Mouse (Mus musculus) small intestine, adult 2 months (tissue): ENCODE measurements around the gene Thrap3. TPM values are rescaled to one million over a fixed set of nuclear protein-coding genes. Genes with fewer than 3 reads are reported as not detected.

Experiments used
- H3K27ac ChIP-seq: fragments of 200-500 bp; 2 replicates; pipeline ENCODE4 v1.5.1; 2012; ENCODE audit warnings: low read depth, low read length, control low read depth, inconsistent platforms; ENCODE audit not compliant: insufficient read depth
- H3K27me3 ChIP-seq: fragments of 200-500 bp; 2 replicates; pipeline ENCODE4 v1.6.1; 2012; ENCODE audit warnings: mild to moderate bottlenecking, moderate library complexity, low read length, inconsistent platforms; ENCODE audit not compliant: control insufficient read depth, insufficient read depth
- H3K36me3 ChIP-seq: fragments of 200-500 bp; 2 replicates; pipeline ENCODE4 v1.6.1; 2012; ENCODE audit warnings: mild to moderate bottlenecking, low read length, control low read depth, inconsistent platforms; ENCODE audit not compliant: control insufficient read depth, insufficient read depth
- H3K4me1 ChIP-seq: fragments of 200-500 bp; 2 replicates; pipeline ENCODE4 v1.6.1; 2012; ENCODE audit warnings: low read length, inconsistent platforms, mixed read lengths; ENCODE audit not compliant: control insufficient read depth, insufficient read depth, insufficient read length
- H3K4me3 ChIP-seq: fragments of 200-500 bp; 2 replicates; pipeline ENCODE4 v1.5.1; 2012; ENCODE audit warnings: low read depth, mild to moderate bottlenecking, control low read depth, inconsistent platforms, low read length, moderate library complexity
- CTCF ChIP-seq: fragments of 200-500 bp; IDR thresholded peaks from 2 replicates; pipeline ENCODE4 v1.5.1; 2012; ENCODE audit warnings: low read depth, mild to moderate bottlenecking, control low read depth, inconsistent platforms, low read length, moderate library complexity, mixed read lengths; ENCODE audit not compliant: insufficient replicate concordance, insufficient read length; ENCODE audit errors: extremely low read depth
- POLR2A ChIP-seq: fragments of 200-500 bp; IDR thresholded peaks from 2 replicates; pipeline ENCODE4 v1.6.1; 2012; ENCODE audit warnings: low read depth, mild to moderate bottlenecking, control low read depth, inconsistent platforms, low read length, moderate library complexity
- WGBS: fragments of 180-500 bp; shearing (Covaris S2); methylation state at CpG from one replicate; pipeline ENCODE4 v1.1.7; 2018; 5-methylcytosine and 5-hydroxymethylcytosine counted together
- polyA plus RNA-seq: library from polyadenylated mRNA; depleted of rRNA; stranded (reverse); fragments of >200 nt; gene quantifications from 2 replicates; pipeline ENCODE4 v1.2.3, GENCODE M21; 2012; rRNA removed

Thrap3 gene
- polyA plus RNA-seq, 1 experiment, result 22.1 TPM

DNA sequence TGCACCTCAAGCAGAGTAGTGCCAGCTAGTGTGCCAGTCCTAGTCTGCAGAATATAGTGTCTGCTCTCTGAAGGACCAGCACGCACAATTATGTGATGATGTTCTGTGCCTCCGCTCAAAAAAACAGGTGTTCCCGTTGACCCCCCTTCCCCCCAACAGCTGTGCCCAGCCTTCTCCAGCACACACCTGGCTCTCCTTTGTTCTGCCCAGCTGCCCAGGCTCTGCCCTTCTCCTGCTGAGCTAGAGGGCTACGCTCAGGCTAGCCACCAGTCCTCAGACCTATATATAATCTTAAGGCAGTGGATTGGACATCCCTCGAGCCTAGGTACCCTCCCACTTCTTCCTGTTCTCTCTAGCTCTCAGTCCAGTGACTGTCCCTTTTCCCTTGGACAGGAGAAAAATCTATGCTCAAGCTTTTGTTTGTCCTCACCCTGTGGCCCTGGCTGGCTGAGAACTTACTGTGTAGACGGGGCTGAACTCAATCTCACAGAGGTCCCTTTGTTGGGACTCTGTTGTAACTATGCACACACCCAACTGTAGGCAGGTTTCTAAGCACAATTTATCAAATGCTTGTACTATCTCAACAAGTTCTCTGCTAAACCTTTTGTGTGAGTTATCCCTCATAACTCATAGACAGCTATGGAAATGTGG lies 86.6 kb downstream of the Thrap3 start:
- Histone ChIP-seq H3K4me1 (peaks cover 4% of the 10 kb centered on the region), H3K36me3 (peaks cover 13% of the 10 kb centered on the region), H3K4me3 (no peak overlapping the region), H3K27ac (no peak overlapping the region), H3K27me3 (no peaks in the 10 kb centered on the region)
- 63% methylated on average over 6 of the region's 6 CpGs for WGBS
- TF ChIP-seq POLR2A (no peak), CTCF (no peak)

DNA sequence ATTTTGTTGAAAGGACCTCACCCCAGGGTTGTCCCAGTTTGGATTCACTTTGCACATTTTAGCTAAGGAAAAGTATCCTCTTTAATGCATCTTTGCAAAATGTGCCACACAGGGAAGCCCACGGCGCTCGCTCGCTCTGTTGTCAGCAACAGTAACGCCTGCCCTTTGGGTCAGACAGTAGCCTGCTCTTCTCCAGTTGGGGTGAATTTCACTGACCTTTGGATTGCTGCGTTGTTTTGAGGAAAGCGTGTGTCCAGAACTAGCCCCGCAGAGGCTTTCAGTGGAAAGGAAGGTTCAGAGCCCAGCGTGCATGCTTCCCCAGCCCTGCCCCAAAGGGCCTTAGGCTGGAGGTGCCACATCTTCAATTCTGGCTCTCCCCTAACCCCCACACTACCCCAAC lies 87.1 kb downstream of the Thrap3 start:
- Histone ChIP-seq H3K27me3 (no peaks in the 10 kb centered on the region), H3K4me1 (peaks cover 8% of the 10 kb centered on the region), H3K27ac (no peak overlapping the region), H3K36me3 (peaks cover 13% of the 10 kb centered on the region), H3K4me3 (no peak overlapping the region)
- TF ChIP-seq POLR2A (no peak), CTCF (no peak)
- WGBS, result 95% methylated on average over 9 of the region's 9 CpGs

Other genes starting within 250 kb of the Thrap3 start
- 2.1 and 2.3 TPM in 2 replicates for gene Csf3r, start 178.2 kb downstream of the Thrap3 start, polyA plus RNA-seq
- 130 and 204 TPM in 2 replicates for gene Mrps15, start 155.8 kb downstream of the Thrap3 start, polyA plus RNA-seq
- gene Oscp1, start 144.2 kb downstream of the Thrap3 start, polyA plus RNA-seq, result 0.37 and 1.6 TPM in 2 replicates
- 10.7 and 13.3 TPM in 2 replicates for gene Lsm10, start 106.1 kb downstream of the Thrap3 start, polyA plus RNA-seq
- 14.5 and 24.0 TPM in 2 replicates for gene Stk40, start 98.8 kb downstream of the Thrap3 start, polyA plus RNA-seq
- 45.0 and 54.3 TPM in 2 replicates for gene Eva1b, start 55.0 kb downstream of the Thrap3 start, polyA plus RNA-seq
- gene Sh3d21, start 39.3 kb downstream of the Thrap3 start, polyA plus RNA-seq, result 5.2 and 6.5 TPM in 2 replicates
- 40.2 and 47.3 TPM in 2 replicates for gene Map7d1, start 53.6 kb upstream of the Thrap3 start, polyA plus RNA-seq
- gene Trappc3, start 59.6 kb upstream of the Thrap3 start, polyA plus RNA-seq, result 12.6 and 21.4 TPM in 2 replicates
- gene Col8a2, start 84.0 kb upstream of the Thrap3 start, polyA plus RNA-seq, result 0.55 and 0.77 TPM in 2 replicates
- gene Adprhl2, start 118.9 kb upstream of the Thrap3 start, polyA plus RNA-seq, result 25.3 and 33.9 TPM in 2 replicates
- 0.38 and 1.0 TPM in 2 replicates for gene Tekt2, start 122.9 kb upstream of the Thrap3 start, polyA plus RNA-seq
- 7.6 and 12.4 TPM in 2 replicates for gene Ago3, start 226.8 kb upstream of the Thrap3 start, polyA plus RNA-seq